Mouse (Mus musculus) E14TG2a.4 (cell line): ENCODE results near the gene Znhit3.

Source experiments
- H3K27me3 ChIP-seq: 2 replicates; pipeline ENCODE4 v1.6.1; 2014; ENCODE audit warnings: low read length, control low read depth; ENCODE audit not compliant: insufficient read depth
- H3K36me3 ChIP-seq: 2 replicates; pipeline ENCODE4 v1.6.1; 2014; ENCODE audit warnings: low read length, control low read depth; ENCODE audit not compliant: insufficient read depth
- H3K4me1 ChIP-seq: replicated peaks from 2 replicates; pipeline ENCODE4 v1.6.1; 2014; ENCODE audit warnings: low read depth, low read length, control low read depth
- H3K4me3 ChIP-seq: replicated peaks from 2 replicates; pipeline ENCODE4 v1.5.1; 2014; ENCODE audit warnings: mild to moderate bottlenecking, low read length
- H3K9me3 ChIP-seq: 2 replicates; pipeline ENCODE4 v1.6.1; 2014; ENCODE audit warnings: low read length, control low read depth
- CTCF ChIP-seq: conservative IDR thresholded peaks from 2 replicates; pipeline ENCODE4 v1.5.1; 2014; ENCODE audit warnings: low read length
- NANOG ChIP-seq: IDR thresholded peaks from 2 replicates; pipeline ENCODE4 v1.6.1; 2014; ENCODE audit warnings: borderline replicate concordance, low read length, mixed read lengths
- POU5F1 ChIP-seq: IDR thresholded peaks from 2 replicates; pipeline ENCODE4 v1.6.1; 2014; ENCODE audit warnings: low read length, borderline replicate concordance

Gene Znhit3

GRCm38 (mm10) chr11:84944639-84945435 lies 28.7 kb upstream of the Znhit3 start:
- TF ChIP-seq NANOG (no peak), POU5F1 (no peak), CTCF (no peak)
- no peaks in the 10 kb centered on the region for H3K9me3 ChIP-seq
- no peaks in the 10 kb centered on the region for H3K36me3 ChIP-seq
- H3K27me3 ChIP-seq = peaks cover 10% of the 10 kb centered on the region
- peaks cover 67% of the 10 kb centered on the region for H3K4me1 ChIP-seq
- H3K4me3 ChIP-seq = peak overlapping the region; percentile 63

GRCm38 (mm10) chr11:84943948-84944347 lies 27.8 kb upstream of the Znhit3 start:
- Histone ChIP-seq H3K36me3 (no peaks in the 10 kb centered on the region), H3K4me1 (peaks cover 60% of the 10 kb centered on the region), H3K9me3 (no peaks in the 10 kb centered on the region), H3K4me3 (peak overlapping the region; percentile 63), H3K27me3 (peaks cover 10% of the 10 kb centered on the region)
- TF ChIP-seq POU5F1 (no peak), NANOG (peak; percentile 27; the same call in 1 of the 2 replicates)

GRCm38 (mm10) chr11:84940140-84940539 lies 24.0 kb upstream of the Znhit3 start:
- H3K4me3 ChIP-seq = no peak overlapping the region
- H3K27me3 ChIP-seq = peaks cover 3% of the 10 kb centered on the region
- H3K36me3 ChIP-seq = no peaks in the 10 kb centered on the region
- no peaks in the 10 kb centered on the region for H3K9me3 ChIP-seq
- no peak for TF ChIP-seq NANOG
- TF ChIP-seq POU5F1 = no peak
- peaks cover 29% of the 10 kb centered on the region for H3K4me1 ChIP-seq

- peaks cover 3% of the 10 kb centered on the region for H3K27me3 ChIP-seq
- H3K4me3 ChIP-seq = no peak overlapping the region
- H3K36me3 ChIP-seq = no peaks in the 10 kb centered on the region
- TF ChIP-seq CTCF = no peak
- TF ChIP-seq NANOG = no peak
- TF ChIP-seq POU5F1 = no peak
- H3K9me3 ChIP-seq = no peaks in the 10 kb centered on the region
- H3K4me1 ChIP-seq = peaks cover 23% of the 10 kb centered on the region
These were observed 23.4 kb upstream of the Znhit3 start for GRCm38 (mm10) chr11:84939508-84940053.

- Histone ChIP-seq H3K4me3 (no peak overlapping the region), H3K4me1 (peaks cover 15% of the 10 kb centered on the region), H3K27me3 (no peaks in the 10 kb centered on the region), H3K9me3 (no peaks in the 10 kb centered on the region), H3K36me3 (no peaks in the 10 kb centered on the region)
- TF ChIP-seq CTCF = no peak
- no peak for TF ChIP-seq NANOG
- no peak for TF ChIP-seq POU5F1
These were observed 16.1 kb upstream of the Znhit3 start for GRCm38 (mm10) chr11:84932261-84932660.

- Histone ChIP-seq H3K4me1 (peaks cover 22% of the 10 kb centered on the region), H3K27me3 (0 out of 2 replicates have a peak, but pooled peaks cover 4% of the 10 kb centered on the region), H3K9me3 (no peaks in the 10 kb centered on the region), H3K36me3 (no peaks in the 10 kb centered on the region), H3K4me3 (no peak overlapping the region)
- TF ChIP-seq NANOG (no peak), CTCF (no peak), POU5F1 (no peak)
These were observed 4.8 kb upstream of the Znhit3 start for GRCm38 (mm10) chr11:84920981-84921380.

GRCm38 (mm10) chr11:84919951-84920350 lies 3.8 kb upstream of the Znhit3 start:
- no peak overlapping the region for H3K4me3 ChIP-seq
- H3K9me3 ChIP-seq = no peaks in the 10 kb centered on the region
- H3K36me3 ChIP-seq = no peaks in the 10 kb centered on the region
- TF ChIP-seq POU5F1 (no peak), CTCF (no peak), NANOG (no peak)
- H3K4me1 ChIP-seq = peaks cover 26% of the 10 kb centered on the region
- 0 out of 2 replicates have a peak, but pooled peaks cover 4% of the 10 kb centered on the region for H3K27me3 ChIP-seq

GRCm38 (mm10) chr11:84919276-84919675 lies 3.1 kb upstream of the Znhit3 start:
- Histone ChIP-seq H3K4me1 (peaks cover 33% of the 10 kb centered on the region), H3K9me3 (no peaks in the 10 kb centered on the region), H3K4me3 (no peak overlapping the region), H3K36me3 (peaks cover 5% of the 10 kb centered on the region), H3K27me3 (0 out of 2 replicates have a peak, but pooled peaks cover 4% of the 10 kb centered on the region)
- TF ChIP-seq NANOG (no peak), POU5F1 (no peak), CTCF (peak; percentile 68)

- TF ChIP-seq NANOG (no peak), CTCF (peak; percentile 88)
- peaks cover 41% of the 10 kb centered on the region for H3K4me1 ChIP-seq
- no peaks in the 10 kb centered on the region for H3K9me3 ChIP-seq
- H3K36me3 ChIP-seq = peaks cover 14% of the 10 kb centered on the region
- 0 out of 2 replicates have a peak, but pooled peaks cover 4% of the 10 kb centered on the region for H3K27me3 ChIP-seq
- no peak overlapping the region; the same call in 1 of the 2 replicates for H3K4me3 ChIP-seq
These were observed 2.3 kb upstream of the Znhit3 start for GRCm38 (mm10) chr11:84918425-84918824.
